Mouse (Mus musculus): Measurements from ENCODE around the gene Zfp316.

Zfp316 gene

DNA sequence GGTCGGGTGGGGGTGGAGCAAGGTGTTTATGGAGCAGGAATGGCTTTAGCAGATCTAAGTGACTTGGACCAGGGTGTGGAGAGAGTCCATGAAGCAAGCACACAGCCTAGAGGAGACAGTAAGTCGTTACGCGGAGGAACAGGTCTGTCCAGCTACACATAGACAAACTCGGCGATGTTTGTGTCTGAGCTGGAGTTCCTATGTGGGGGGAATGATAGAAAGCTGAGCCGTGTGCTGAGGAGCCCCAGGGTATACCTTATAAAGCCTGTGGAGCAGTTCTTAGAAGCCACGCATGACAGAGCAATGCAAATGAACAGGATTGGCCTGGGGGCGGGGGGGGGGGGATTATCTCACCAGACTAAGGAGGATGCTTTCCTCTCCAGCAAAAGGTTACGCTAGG lies 9.4 kb upstream of the Zfp316 start:
- DNase-seq (ENCODE audit: low spot score) = no peak

DNA sequence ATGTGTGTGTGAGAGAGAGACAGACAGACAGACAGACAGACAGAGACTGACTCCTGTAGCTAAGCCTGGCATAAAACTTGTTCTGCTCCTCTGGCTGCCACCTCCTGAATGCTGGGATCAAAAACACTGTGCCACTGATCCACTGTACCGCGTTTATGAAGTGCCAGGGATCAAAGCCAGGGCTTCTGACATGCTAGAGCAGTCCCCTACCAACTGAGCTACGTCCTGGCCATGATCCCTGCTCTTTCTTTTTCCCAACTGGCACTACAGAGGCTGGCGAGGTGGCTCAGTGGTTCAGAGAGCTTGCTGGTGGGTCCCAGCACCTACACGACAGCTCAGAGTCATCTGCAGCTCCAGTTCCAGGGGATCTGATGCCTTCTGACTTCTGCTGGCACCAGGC lies 5.9 kb upstream of the Zfp316 start:
- no peak for DNase-seq (ENCODE audit: low spot score)

DNA sequence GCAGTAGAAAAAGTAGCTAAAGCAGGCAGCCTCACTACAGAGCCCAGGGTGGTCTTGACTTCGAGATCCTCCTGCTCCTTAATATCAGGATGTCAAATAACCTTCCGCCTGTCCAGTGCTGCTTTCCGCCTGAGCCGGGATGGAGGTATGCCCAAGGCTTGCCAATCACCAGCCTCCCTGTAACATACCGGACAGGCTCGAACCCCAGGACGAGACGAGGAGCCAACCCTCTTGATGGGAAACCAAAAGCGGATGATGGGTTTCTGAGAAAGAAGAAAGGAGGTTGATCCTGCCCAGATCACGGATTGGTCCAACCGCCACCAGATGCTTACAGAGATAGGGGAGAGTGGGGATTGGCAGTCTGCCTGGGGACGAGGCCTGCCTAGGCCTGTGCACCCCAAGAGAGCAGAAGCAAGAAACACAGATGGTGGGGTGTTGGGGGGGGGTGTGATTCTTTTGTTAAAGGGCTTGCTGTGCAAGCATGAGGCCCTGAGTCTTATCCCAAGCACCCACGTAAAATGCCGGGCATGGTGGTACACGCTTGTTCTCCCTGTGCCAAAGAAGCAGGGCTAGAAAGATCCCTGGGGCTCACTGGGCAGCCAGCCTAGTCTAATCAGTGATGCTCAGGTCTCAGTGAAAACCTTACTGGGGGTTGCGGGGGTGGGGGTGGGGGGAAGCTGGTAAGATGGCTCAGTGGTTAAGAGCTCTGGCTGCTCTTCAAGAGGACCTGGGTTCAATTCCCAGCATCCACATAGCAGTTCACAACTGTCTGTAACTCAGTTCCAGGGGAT lies 2.9 kb upstream of the Zfp316 start:
- no peak for DNase-seq (ENCODE audit: low spot score)

- DNase-seq (ENCODE audit: low spot score) = no peak
Observed at GRCm38 (mm10) chr5:143272108-143272507, 2.3 kb upstream of the Zfp316 start.

GRCm38 (mm10) chr5:143271642-143272041 lies 1.8 kb upstream of the Zfp316 start:
- DNase-seq (ENCODE audit: low spot score) = no peak

- DNase-seq (ENCODE audit: low spot score) = no peak
Observed at GRCm38 (mm10) chr5:143270151-143270519, 313 bp upstream of the Zfp316 start.

- DNase-seq (ENCODE audit: low spot score) = no peak
Observed at GRCm38 (mm10) chr5:143268985-143269362, 848 bp downstream of the Zfp316 start.

GRCm38 (mm10) chr5:143266794-143267193 lies 3.0 kb downstream of the Zfp316 start:
- no peak for DNase-seq (ENCODE audit: low spot score)

- no peak for DNase-seq (ENCODE audit: low spot score)
Observed at GRCm38 (mm10) chr5:143265409-143265808, 4.4 kb downstream of the Zfp316 start.

DNA sequence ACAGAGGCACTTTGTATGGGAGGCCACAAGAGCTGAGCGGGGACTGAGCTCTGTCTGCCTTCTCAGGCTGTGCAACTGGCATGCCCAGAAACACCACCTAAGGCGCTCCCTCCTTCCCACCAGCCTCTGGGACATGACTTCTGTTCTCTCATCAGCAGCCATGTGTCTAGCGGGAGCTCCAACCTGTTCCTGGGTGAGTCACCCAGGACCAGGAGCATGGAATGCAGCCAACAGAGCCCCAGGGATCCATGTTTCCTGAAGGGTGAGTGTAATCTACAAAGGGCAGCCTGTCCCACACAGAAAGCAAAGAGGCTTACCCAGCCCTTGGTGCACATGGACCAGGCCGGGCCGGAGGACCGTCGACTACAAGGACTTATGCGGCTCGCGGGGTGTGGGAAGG lies 5.1 kb downstream of the Zfp316 start:
- no peak for DNase-seq (ENCODE audit: low spot score)

- no peak for DNase-seq (ENCODE audit: low spot score)
Observed at GRCm38 (mm10) chr5:143261636-143262035, 8.2 kb downstream of the Zfp316 start.

- DNase-seq (ENCODE audit: low spot score) = no peak
Observed at GRCm38 (mm10) chr5:143255802-143256201, 14.0 kb downstream of the Zfp316 start.

GRCm38 (mm10) chr5:143255131-143255519 lies 14.7 kb downstream of the Zfp316 start:
- no peak for DNase-seq (ENCODE audit: low spot score)

GRCm38 (mm10) chr5:143254487-143255130 lies 15.2 kb downstream of the Zfp316 start:
- no peak for DNase-seq (ENCODE audit: low spot score)

- DNase-seq (ENCODE audit: low spot score) = no peak
Observed at GRCm38 (mm10) chr5:143253881-143254486, 15.8 kb downstream of the Zfp316 start.

- no peak for DNase-seq (ENCODE audit: low spot score)
Observed at GRCm38 (mm10) chr5:143253186-143253880, 16.5 kb downstream of the Zfp316 start.

DNA sequence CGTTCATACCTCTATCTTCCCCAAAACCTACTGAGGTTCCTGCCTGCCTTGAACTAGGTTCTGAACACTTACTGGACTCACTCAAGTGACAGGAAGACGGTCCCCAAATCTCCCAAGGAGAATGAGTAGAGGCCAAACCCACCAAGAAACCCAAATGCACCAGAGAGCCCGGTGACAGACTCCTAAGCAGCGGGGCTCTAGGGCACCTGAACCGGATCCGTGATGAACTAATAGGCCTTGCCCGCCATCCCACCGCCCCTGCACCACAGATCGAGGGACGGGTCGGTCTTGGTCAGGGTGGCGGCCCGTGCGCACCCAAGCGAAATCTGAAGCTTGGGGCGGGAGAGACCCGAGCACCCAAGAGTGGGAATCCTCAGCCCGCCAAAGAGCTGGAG lies 17.0 kb downstream of the Zfp316 start:
- no peak for DNase-seq (ENCODE audit: low spot score)

- DNase-seq (ENCODE audit: low spot score) = no peak
Observed at GRCm38 (mm10) chr5:143252039-143252438, 17.8 kb downstream of the Zfp316 start.

GRCm38 (mm10) chr5:143244926-143245325 lies 24.9 kb downstream of the Zfp316 start:
- no peak for DNase-seq (ENCODE audit: low spot score)

DNA sequence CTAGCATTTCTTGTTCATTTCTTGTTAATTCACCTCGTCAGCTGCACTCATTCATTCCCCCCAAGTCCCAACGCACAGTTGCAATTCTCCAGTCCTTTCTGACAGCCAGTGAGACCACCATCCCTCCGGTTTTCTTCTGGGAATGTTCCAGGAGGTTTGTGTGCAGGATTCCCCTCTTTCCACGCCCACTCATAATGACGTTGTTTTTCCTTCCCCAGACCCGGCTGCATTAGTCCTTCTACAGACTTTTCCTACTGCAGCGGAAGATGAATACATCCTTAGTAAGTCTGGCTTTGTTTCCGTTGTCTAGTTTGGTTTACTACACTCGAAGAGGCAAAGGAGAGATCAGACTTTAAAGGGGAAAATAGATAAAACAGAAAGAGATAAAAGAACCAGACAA lies 33.8 kb downstream of the Zfp316 start:
- no peak for DNase-seq (ENCODE audit: low spot score)

GRCm38 (mm10) chr5:143235028-143235693 lies 34.7 kb downstream of the Zfp316 start, which contains the start of gene Zfp12:
Gene Zfp12 (plus strand): TSS chr5:143235163.
- DNase-seq (ENCODE audit: low spot score) = peak; percentile 59

DNA sequence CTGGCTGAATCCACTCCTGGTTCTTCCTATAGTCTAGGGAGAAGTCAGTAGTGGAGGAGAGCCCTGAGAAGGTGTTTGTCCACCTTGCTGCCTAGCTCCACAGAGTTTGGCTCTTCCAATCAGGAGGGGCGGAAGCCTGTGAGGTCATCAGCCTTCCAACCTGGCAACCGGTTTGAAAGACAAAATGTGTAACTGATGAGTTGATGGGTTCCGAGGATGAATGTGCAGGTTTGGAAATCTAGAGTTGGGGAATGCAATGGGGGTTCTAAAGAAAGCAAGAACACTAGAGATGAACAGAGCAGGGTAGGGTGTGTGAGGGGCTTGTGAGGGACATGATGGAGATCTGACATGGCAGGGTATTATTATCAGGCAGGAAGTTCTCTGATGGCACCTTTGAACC lies 43.0 kb downstream of the Zfp316 start, which contains the start of gene Spdye4a:
TSS of gene Spdye4a (minus strand) at position 101 of the 400 bp plus-strand sequence.
- DNase-seq (ENCODE audit: low spot score) = no peak

Measured in urinary bladder, postnatal 10 days (tissue).